Mouse (Mus musculus) naive thymus-derived CD4-positive, alpha-beta T cell, adult 2 months (primary cell): ENCODE measurements at regions not wholly inside any gene's neighbourhood (a gene's known extent, or its start where the extent isn't known, plus 50 kb on each side); places are given as distances from the start of the nearest gene placed in this dataset.
"Not testable (repeated sequence)": the region's sequence is repeated elsewhere in the genome, so short reads cannot be mapped to it uniquely, and the experiment has no call there.

Experiments
- DNase-seq: peaks from one replicate; pipeline ENCODE4 v3.0.0-alpha.2; 2011; ENCODE audit warnings: low read depth

DNA sequence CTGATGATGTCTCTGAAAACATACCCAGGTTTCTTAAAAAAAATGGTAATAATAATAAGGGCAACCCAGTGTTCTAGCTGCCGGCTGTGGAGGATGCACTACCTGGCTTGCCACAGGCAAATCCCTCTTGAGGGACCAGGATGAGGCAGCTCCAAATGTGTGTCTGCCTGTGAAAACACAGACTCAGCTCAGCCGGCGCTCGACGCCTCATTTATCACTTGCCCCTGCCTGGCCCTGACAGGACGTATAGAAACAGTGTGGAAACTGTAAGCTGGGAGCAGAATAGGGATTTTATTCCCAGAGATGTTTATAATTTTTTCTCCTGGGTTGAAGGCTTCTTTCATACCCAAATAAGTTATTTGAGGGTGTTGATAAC is 167.2 kb upstream of the Sulf2 start:
- no peak for DNase-seq

- DNase-seq: no peak
Measured at GRCm38 (mm10) chr2:166321992-166322667, 166.7 kb upstream of the Sulf2 start.

GRCm38 (mm10) chr2:166316409-166316916 is 161.0 kb upstream of the Sulf2 start:
- no peak for DNase-seq

- DNase-seq: no peak
Measured at GRCm38 (mm10) chr2:166310438-166310837, 155.0 kb upstream of the Sulf2 start.

DNA sequence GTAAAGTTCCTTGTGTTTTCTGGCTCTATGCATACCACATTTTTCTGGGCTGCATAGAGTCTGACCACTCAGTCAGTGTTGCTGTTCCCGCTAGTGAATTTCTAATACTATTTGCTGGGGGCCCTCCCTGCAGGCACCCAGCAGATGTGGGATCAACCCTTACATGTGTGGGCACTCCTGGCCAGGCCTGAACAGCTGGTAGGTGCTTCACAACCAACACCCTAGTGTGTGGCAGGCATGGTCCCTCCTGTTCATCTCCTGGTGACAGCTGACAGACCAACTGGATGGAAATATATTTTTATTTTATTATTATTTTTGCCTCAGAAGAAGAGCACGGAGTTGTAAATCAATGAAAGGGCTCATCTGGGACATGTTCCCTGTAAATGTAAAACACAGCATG is 154.4 kb upstream of the Sulf2 start:
- no peak for DNase-seq

DNA sequence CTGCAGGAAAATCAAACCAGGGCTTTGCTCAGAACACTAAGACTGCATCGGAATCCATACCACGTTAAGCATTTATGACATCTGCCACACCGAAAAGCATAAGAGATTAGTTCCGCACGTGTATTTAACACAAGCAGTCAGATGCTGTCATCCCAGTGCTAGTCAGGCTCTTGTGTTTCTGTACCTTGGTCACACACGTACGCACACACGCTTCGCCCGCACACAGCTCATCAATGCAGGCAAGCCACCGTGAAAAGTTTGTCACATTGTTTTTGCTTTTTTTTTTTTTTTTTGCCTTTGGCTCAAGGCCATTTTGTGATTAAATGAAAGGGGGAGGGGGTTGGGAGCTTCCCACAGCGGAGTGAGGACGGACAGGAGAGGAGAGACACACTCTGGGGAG is 152.1 kb upstream of the Sulf2 start:
- no peak for DNase-seq

DNA sequence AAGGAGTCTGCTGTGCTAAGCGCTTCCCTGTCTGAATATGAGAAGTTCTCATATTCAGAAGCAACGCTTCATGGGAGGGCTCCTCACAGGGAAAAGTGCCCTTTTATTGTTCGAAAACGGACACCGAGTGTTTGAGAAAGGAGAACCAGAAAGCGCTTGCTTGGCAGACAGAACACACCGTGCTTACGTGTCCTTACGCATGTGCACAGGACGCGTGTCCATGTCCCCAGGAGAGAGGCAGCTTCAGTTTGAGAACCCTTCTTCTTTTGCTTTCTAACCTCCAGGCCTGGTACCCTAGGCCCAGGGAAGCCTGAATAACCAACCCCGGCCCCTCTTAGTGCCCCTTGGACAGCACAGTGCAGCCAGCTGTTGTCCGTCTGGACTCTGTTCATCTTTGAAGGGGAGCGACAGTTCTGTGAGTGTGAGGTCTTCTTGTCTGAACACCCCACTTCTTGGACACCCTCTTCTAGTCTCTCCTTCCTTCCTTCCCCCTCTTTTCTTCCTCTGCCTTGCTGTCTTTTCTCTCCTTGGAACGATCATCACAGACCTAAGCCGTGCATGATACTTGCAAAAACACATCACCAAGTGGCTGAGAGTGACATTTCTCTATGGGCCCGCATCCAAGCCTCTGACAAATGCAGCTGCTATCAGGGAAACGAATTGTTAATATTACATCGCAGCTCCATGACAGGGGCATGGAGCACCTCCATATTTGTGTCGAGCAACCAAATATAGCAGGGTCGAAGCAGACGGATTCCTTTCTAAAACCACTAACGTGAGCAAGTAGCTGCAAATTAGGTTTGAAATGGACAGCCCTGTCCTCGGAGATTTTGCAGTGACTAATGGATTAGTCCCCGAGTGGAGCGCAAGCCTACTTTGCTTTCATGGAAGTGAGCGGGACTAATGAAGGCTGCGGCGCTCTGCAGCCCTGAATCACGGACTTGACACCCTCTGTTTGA is 149.9 kb upstream of the Sulf2 start:
- no peak for DNase-seq

DNA sequence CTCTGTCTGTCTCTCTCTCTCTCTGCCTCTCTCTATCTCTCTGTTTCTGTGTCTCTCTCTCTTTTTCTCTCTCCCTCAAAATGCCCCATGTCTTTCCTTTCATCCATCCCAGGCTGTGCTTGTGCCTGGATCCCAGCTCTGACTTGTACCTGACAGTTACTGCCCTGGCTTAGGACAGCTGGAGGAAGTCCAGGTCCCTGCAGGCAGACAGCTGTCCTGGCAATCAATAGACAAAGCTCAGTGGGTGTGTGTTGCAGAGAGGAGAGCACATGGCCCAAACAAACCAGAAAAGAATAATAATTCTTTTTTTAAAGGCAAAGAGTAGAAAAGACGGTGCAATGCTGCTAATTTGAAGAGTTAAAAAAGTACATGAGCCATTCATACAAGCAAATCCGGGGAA is 148.4 kb upstream of the Sulf2 start:
- no peak for DNase-seq

GRCm38 (mm10) chr2:166301161-166301560 is 145.7 kb upstream of the Sulf2 start:
- DNase-seq: no peak

GRCm38 (mm10) chr2:166294672-166295071 is 139.2 kb upstream of the Sulf2 start:
- no peak for DNase-seq

DNA sequence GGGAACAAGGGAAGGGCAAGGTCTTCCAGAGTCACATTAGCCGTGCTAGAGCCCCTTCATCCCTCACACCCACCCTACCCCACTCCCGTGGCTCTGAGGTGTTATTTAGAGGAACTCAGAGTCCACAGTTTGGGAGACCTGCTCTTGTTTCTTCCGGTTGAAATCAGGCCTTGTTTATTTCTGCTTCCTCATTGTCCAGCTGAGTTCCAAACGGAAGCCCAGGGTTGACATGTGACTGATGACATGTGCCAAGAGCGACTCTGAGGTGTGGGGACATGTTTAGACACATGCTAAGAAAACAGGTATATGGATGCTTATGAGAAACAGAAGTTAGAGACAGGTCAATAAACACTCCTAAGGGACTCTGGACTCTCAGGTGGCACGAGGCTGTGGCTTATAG is 137.5 kb upstream of the Sulf2 start:
- DNase-seq: no peak

DNA sequence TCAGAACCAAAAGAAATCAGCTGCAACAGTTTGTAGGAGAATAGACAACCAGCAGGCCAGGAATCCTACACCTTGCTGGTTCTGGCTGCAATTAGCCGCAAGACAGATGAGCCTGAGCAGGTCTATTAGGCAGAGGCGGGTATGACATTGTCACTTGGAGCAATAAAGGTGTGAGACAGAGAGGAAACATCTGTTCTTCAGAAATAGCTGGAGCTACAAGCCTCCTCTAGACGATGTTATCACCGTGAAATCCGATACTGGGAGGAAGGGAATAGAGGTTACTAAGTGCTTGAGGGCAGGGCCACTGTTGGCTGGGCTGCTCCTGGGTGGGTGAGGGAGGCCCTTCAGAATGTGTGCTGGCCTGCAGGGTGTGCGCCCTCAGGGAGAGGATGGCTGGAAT is 135.8 kb upstream of the Sulf2 start:
- DNase-seq: no peak

DNA sequence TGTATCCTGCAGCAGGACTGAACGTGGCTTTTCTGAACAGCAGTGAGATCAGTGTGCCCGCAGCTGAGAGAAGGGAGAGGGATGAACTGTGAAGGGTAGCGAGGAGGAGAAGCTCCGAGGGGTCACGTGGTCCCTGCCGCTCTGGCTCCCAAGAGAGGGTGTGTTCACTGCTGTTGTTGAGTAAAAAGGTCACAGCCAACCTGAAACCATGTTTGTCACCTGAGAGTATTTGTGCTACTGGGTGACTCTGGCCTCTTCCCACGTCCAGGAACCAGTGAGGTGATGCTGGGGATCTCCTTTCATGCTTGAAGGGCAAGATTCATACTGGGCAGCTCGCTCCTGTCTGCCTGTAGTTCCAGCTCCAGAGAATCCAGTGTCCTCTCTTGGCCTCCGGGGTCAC is 135.4 kb upstream of the Sulf2 start:
- DNase-seq: no peak

DNA sequence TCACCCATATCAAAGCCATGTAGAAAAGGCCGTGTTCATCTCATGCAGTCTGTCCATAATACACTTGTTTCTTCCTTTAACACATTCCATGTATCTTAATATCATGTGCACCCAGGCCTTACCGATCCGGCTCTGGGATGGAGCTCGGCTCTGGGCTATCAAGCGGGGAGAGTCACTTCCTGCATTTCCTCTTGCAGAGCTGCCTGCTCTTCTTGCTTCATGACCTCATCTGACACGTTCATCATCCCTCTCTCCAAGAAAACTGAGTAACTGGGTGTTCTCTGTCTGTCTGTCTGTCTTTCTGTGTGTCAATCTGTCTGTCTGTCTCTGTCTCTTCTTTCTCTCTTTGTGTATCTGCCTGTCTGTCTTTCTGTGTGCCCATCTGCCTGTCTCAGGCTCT is 133.7 kb upstream of the Sulf2 start:
- DNase-seq: no peak

DNA sequence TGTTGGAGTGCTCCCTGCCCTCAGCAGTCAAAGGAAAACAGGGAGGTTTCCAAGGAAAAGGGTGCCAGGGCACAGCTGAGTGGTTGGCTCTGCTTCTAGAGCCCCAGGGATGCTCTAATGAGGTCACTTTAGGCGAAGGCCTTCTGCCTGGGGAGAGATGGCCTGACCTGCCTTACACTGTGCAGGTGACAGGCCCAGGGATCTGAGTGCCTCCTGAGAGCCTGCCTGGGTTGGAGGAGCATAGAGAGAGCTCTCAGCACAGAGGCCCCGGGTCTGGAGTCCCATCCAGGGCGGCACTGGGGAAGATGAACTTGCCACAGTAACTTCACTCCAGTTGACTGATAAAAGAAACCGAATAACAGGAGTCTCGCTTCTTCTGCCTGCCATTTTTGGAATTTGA is 125.7 kb upstream of the Sulf2 start:
- not testable (repeated sequence) for DNase-seq

DNA sequence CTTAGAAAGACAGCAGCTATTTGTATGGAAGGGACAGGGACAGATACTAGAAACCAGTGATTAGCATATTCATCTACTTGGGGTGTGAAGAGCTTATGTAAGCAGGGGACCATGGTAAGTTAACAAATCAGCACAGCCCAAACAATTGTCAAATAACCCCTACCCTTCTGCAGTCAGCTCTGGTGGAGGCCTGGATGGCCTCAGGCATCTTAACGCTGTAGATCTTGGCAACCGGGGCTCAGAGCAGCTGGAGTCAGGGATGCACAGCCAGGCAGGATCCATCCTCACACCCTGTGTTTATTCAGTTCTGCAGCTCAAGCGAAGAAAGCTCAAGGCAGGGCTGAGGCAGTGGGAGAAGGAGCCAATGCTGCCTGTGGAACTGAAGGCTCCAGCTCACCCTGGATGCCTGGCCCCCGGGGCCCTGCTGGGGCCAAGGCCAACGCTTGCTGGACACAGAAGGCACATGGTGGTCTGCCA is 125.2 kb upstream of the Sulf2 start:
- no peak for DNase-seq

- DNase-seq: no peak
Measured at GRCm38 (mm10) chr2:166279676-166280075, 124.2 kb upstream of the Sulf2 start.

DNA sequence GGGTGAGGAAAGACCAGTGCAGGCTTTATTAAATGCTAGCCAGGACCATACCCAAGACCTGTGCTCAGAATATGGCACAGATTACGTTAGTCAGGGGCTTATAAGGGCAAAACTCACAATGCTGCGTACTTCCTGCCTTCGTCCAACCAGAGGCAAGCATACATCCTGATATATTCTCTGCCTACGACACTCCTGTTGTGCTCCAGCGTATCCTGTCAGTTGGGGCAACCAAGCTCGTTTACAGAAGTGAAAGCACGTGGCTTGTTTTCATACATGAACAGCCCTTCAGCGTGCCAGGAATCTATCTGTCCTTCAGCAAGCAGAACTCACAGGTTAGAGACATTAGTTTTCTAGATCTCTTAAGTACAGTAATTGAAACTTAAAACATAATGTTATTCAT is 119.9 kb upstream of the Sulf2 start:
- DNase-seq: no peak

DNA sequence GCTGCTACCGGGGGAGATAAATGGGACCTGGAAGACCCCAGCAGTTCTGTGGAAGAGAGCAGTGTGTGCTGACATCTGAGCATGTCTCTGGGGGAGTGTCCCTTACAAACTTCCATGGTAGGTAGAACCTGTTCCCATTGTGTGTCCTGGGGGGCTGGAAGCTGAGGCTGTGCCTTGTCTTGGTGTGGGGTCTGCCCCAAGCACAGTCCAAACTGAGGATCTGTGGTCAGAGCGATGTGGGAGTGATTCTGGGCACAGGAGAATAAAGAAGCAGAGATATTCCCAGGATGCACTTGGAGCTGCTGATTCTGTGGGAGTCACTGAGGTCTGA is 118.5 kb upstream of the Sulf2 start:
- DNase-seq: no peak

GRCm38 (mm10) chr2:166273312-166274015 is 118.0 kb upstream of the Sulf2 start:
- no peak for DNase-seq

DNA sequence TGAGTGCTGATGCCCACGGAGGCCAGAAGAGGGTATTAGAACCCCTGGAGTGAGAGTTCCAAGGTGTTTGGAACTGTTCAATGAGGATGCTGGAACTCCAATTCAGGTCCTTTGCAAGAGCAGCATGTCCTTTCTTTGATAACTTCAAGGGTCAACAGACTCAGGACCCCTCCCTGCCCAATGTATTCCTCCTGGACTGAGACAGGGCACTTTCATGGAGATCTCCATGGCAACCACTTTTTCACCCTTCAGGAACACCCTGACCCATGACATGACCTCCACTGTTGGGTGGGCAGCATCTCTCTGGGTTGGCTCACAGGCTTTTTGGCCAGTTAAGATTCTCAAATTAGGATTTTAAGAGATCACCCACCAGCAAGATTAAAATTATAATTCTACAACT is 117.4 kb upstream of the Sulf2 start:
- DNase-seq: no peak

- no peak for DNase-seq
Measured at GRCm38 (mm10) chr2:166272190-166272543, 116.7 kb upstream of the Sulf2 start.
